Mouse (Mus musculus) cortical plate, adult 2 months (tissue): Measurements from ENCODE around the gene Fancd2. TPM values are rescaled to one million over a fixed set of nuclear protein-coding genes. Genes with fewer than 3 reads are reported as not detected.

Source experiments
- H3K27ac ChIP-seq: fragments of 200-500 bp; 2 replicates; pipeline ENCODE4 v1.5.1; 2012; ENCODE audit warnings: low read length, control low read depth, inconsistent platforms; ENCODE audit not compliant: insufficient read depth
- H3K4me1 ChIP-seq: fragments of 200-500 bp; 2 replicates; pipeline ENCODE4 v1.6.1; 2011; ENCODE audit warnings: low read length; ENCODE audit not compliant: control insufficient read depth, insufficient read depth
- H3K4me3 ChIP-seq: fragments of 200-500 bp; 2 replicates; pipeline ENCODE4 v1.5.1; 2011; ENCODE audit warnings: mild to moderate bottlenecking, low read length, control low read depth; ENCODE audit not compliant: insufficient read depth
- CTCF ChIP-seq: fragments of 200-500 bp; IDR thresholded peaks from 2 replicates; pipeline ENCODE4 v1.5.1; 2011; ENCODE audit warnings: mild to moderate bottlenecking, control low read depth, low read length; ENCODE audit not compliant: insufficient read depth; ENCODE audit errors: extremely low read depth
- POLR2A ChIP-seq: fragments of 200-500 bp; IDR thresholded peaks from 2 replicates; pipeline ENCODE4 v1.6.1; 2011; ENCODE audit warnings: mild to moderate bottlenecking, low read length, control low read depth; ENCODE audit not compliant: insufficient read depth; ENCODE audit errors: extremely low read depth
- polyA plus RNA-seq: library from polyadenylated mRNA; depleted of rRNA; stranded (reverse); fragments of >200 nt; gene quantifications from 2 replicates; pipeline ENCODE4 v1.2.3, GENCODE M21; 2012

The Fancd2 gene
- polyA plus RNA-seq, 1 experiment: 4.3 TPM

DNA sequence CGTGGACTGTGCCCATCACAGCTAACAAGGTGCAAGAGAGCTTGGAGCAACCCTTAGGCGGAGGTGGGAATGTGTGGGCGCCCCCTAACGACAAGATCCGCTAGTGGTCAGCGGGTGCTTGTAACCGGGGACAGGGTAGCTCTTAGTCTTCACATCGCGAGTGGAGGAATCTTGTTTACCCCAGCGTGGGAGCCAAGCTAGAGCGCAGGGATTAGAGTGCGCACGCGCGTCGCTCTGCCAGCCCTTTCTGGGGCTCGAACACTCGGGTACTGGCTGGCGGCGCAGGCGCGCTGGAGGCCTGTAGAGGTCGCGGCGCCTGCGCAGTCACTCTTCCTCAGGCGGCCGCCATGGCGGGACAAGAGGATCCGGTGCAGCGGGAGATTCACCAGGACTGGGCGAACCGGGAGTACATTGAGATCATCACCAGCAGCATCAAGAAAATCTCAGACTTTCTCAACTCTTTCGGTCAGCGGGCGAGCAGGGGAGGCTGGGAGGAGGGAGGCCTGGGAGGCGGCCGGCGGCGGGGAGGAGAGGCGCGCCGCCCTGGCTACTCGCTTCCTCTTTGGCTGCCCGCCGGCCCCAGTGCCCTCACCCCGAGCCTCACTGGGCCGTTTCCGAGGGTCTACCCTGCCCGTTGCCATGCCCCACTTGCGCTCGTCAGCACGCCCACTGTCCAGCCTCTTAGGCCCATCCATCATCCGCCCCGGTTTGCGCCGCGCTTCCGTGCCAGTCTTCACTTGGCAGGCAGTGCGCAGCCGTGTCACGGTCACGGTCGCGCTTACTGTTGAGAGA lies 73.1 kb downstream of the Fancd2 start, which contains the start of gene Brk1:
TSS of gene Brk1 (plus strand) at position 341 of the 792 bp plus-strand sequence.
- TF ChIP-seq POLR2A (peak; percentile 48), CTCF (peak; percentile 15; the same call in 1 of the 2 replicates)
- peak within 1 kb of the TSS; percentile 85 for H3K27ac ChIP-seq
- peaks cover 12% of the 10 kb centered on the region for H3K4me1 ChIP-seq
- H3K4me3 ChIP-seq: peak within 1 kb of the TSS; percentile 97

GRCm38 (mm10) chr6:113605224-113605545 lies 73.7 kb downstream of the Fancd2 start:
- H3K4me1 ChIP-seq: peaks cover 13% of the 10 kb centered on the region
- TF ChIP-seq POLR2A (no peak), CTCF (no peak)
- H3K27ac ChIP-seq: peak overlapping the region; percentile 85
- peak overlapping the region; percentile 97 for H3K4me3 ChIP-seq

DNA sequence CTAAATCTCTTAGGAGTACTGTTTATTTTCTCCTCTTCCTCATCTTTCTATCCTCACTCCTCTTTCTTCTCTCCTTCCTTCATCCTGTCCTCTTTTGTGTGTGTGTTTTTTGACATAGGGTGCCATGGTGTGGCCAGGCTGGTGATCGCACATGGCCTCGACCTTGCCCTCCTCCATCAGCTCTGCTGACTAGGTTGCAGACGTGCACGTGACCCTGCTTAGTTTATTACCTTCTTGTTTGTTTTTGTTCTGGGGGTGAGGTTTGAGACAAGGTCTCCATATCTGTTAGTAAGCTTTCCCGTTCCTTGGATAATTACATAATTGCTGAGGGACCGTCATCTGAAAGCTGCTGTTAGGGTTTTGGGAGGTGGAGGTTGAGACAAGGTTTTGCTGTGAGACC lies 77.4 kb downstream of the Fancd2 start:
- Histone ChIP-seq H3K27ac (peak overlapping the region; percentile 47), H3K4me3 (no peak overlapping the region), H3K4me1 (peaks cover 22% of the 10 kb centered on the region)
- TF ChIP-seq CTCF: no peak
- no peak for TF ChIP-seq POLR2A

DNA sequence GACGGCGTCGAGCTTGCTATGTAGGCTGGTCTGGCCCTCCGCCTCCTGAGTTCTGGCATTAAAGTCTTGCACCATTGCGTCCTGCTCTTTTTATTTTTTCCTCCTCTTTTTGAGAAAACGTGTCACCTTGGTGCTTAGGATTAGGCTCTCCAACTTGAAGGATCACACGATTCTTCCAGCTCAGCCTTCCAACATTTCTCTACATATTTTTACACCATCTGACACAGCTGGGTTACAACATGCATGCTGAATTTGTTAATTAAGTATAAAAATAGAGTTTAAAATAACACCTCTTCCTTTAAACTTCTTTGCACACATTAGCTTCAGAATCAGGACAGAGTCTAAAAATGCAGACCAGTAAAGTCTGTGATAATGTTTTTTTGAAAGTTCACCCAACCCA lies 77.8 kb downstream of the Fancd2 start:
- no peak for TF ChIP-seq POLR2A
- no peak for TF ChIP-seq CTCF
- peak overlapping the region; percentile 47 for H3K27ac ChIP-seq

DNA sequence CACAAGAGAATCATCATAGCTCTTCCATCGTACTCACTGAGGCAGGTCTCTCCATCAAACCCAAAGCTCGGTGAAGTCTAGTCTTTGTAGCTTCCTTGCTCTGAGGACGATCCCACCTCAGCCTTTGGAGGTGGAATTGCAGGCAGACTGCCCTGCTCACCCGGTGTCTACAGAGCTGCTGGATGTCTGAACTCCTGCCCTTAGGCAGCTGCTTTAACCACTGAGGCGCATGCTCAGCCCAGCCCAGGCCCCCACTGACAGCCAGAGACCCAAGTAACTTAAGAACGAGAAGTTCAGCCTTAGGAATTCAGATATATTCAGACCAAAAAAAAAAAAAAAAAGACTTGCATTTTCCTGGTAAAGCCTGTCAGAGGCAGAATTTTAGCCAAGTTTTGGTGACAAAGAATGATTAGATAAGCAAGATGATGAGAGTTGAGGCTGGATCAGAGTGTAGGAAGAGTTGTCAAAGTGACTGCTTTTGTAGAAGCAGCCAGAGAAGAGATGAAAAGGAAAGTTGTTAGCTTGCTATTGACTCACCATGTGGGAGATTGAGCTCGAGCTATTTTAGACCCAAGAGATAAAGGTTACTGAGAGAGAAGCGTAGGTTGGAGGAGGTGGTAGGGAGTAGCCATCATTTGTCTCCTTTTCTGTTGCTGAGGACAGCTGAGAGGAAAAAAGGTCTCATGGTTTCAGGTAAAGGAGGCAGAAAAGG lies 80.9 kb downstream of the Fancd2 start:
- Histone ChIP-seq H3K4me1 (peaks cover 19% of the 10 kb centered on the region), H3K4me3 (no peak overlapping the region), H3K27ac (peak overlapping the region; percentile 88)
- no peak for TF ChIP-seq POLR2A
- TF ChIP-seq CTCF: no peak

More for the DNA sequence above, 77.8 kb downstream of the Fancd2 start:
- Histone ChIP-seq H3K4me1 (peaks cover 22% of the 10 kb centered on the region), H3K4me3 (no peak overlapping the region)

- 0 out of 2 replicates have a peak overlapping the region, but pooled peaks have one; percentile 2 for H3K27ac ChIP-seq
These were observed 82.7 kb downstream of the Fancd2 start for GRCm38 (mm10) chr6:113614152-113614551.

DNA sequence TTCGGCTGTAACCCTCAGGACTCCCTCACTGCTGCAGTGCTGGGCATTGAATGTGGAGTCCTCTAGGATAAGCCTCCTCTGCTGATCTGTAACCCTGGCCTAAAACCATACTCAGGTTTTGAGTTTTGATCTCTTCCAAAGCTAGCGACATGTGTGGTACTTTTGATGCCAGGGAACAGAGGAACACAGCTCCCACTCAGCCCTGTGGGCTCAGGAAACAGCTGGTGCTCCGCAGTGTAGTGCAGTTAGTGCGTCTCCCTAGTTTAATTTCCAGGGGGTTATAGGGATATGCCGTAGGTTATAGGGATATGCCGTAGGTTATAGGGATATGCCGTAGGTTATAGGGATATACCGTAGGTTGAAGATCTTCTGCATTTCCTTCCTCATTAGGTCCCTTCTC lies 83.5 kb downstream of the Fancd2 start:
- Histone ChIP-seq H3K4me3 (no peak overlapping the region), H3K4me1 (peaks cover 10% of the 10 kb centered on the region), H3K27ac (peak overlapping the region; percentile 14; the same call in 1 of the 2 replicates)
- TF ChIP-seq CTCF: no peak
- no peak for TF ChIP-seq POLR2A

More at GRCm38 (mm10) chr6:113614152-113614551, 82.7 kb downstream of the Fancd2 start:
- TF ChIP-seq CTCF (no peak), POLR2A (peak; percentile 28; the same call in 1 of the 2 replicates)
- Histone ChIP-seq H3K4me1 (peaks cover 13% of the 10 kb centered on the region), H3K4me3 (no peak overlapping the region)

DNA sequence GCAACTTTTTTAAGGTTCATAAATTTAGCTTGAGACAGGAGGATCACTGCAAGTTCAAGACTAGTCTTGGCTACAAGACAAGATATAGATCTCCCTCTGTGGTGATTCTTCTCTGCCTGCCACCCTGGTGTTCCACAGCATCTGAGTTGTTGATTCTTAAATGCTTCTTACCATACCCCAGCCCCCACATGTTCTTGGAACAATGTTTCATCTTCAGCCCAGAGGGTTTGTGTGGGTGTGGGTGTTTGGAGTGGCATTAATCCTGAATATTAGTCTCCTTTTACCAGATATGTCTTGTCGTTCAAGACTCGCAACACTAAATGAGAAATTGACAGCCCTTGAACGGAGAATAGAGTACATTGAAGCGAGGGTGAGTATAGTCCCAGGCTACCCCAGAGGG lies 84.0 kb downstream of the Fancd2 start:
- H3K4me1 ChIP-seq: peaks cover 10% of the 10 kb centered on the region
- H3K27ac ChIP-seq: peak overlapping the region; percentile 48; the same call in 1 of the 2 replicates
- TF ChIP-seq CTCF (no peak), POLR2A (no peak)
- H3K4me3 ChIP-seq: no peak overlapping the region

GRCm38 (mm10) chr6:113623386-113623785 lies 91.9 kb downstream of the Fancd2 start:
- Histone ChIP-seq H3K27ac (no peak overlapping the region), H3K4me1 (no peaks in the 10 kb centered on the region; the same call in 1 of the 2 replicates), H3K4me3 (peak overlapping the region; percentile 71)
- TF ChIP-seq POLR2A (no peak), CTCF (no peak)
